Mouse (Mus musculus): ENCODE measurements around the gene A630001G21Rik.

Gene A630001G21Rik

DNA sequence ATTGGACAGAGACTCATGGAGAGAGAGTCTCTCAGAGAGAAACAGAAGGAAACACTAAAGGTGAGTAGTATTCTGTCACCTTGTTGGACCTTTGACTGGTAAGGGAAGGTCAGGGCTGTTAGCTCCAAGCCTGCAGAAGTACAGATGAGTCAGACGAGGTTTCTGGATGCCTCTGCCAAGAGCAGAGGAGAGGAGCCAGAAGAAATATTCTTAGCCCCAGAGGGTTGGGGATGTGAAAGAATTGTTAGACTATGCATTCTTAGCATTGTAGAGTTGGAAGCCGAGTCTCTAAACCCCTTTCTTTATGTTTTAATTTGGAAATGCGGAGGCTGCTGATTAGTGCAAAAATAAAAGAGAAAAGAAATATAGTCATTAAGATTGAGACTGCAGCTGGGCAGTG, 6.5 kb downstream of the A630001G21Rik start:
- DNase-seq (ENCODE audit: low spot score in 2 of 2): no peak

DNA sequence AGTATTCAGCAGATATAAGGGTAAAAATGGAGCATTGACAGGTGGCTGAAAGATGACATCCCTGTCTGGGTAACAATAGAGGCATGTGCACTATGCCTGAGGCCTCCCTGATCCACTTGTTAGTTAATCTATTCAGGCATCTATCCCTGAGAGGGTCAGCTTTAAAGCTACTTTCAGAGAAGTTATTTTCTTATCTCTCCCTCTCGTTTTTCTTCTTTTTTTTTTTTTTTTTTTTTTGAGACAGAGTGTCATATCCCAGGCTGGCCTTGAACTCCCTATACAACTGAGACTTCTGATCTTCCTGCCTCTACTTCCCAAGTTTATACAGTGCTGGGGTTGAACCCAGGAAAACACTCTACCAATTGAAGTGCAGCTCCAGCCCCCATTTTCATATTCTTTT, 10.7 kb downstream of the A630001G21Rik start:
- DNase-seq (ENCODE audit: low spot score in 2 of 2): no peak

GRCm38 (mm10) chr1:85766120-85766519, 12.3 kb downstream of the A630001G21Rik start:
- no peak for DNase-seq (ENCODE audit: low spot score in 2 of 2)

DNA sequence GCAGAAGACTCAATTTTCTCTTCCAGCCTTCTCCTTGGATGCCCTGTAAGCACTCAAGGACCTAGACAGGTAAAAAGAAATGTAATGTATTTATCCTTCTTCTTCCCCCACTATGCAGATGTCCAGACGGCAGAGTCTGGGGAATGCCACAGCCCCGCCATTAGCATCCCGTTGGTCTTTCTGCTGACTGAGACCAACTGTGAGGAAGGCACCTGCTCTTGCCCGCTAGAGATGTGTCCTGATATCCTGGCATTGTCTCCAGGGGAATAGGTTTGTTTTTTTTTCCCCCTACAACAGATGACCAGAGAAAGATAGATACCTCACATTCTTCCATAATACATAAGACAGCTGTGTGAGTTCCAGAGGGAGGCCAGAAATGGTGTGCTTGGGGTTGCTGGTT, 14.2 kb downstream of the A630001G21Rik start:
- DNase-seq (ENCODE audit: low spot score in 2 of 2): no peak

- no peak for DNase-seq (ENCODE audit: low spot score in 2 of 2)
Observed at GRCm38 (mm10) chr1:85763386-85763785, 15.1 kb downstream of the A630001G21Rik start.

- DNase-seq (ENCODE audit: low spot score in 2 of 2): peak; percentile 43 to 56
Observed at GRCm38 (mm10) chr1:85761665-85762064, 16.8 kb downstream of the A630001G21Rik start.

- DNase-seq (ENCODE audit: low spot score in 2 of 2): no peak
Observed at GRCm38 (mm10) chr1:85758969-85759293, 19.5 kb downstream of the A630001G21Rik start.

DNA sequence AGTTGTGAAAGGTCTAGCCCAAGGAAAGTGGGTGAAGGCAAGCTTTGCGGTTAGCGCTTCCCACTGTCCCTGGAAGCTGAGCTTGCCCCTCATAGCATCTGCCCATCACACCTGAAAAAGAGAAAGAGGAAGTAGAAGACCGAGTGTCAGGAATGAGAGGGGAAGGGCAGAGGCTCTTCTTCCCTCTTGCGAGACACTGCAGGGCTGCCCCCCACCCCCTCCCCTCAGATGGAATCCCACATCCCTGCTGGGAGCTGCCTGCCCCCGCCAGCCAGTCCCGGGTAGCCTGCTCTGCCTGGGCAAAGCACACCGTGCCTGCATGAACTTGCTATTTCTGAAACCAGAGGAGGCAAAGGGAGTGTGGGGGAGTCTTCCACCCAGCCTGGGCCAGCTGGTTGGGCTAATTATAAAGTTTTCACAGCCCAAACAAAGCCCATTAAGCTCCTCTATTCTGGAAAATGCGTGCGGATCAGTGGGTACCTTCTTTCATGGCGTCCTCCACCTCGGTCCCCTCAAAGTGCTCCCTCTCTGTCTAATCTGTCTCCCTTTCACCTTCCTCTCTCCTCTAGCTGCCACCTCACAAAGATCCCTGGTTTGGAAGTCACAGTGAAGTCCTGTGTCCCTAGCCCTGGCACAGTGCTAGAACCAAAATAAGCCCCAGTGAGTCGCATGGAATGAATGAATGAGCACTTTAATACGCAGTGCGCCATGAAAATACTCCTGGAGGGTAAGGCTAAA, 20.0 kb downstream of the A630001G21Rik start:
- DNase-seq (ENCODE audit: low spot score in 2 of 2): no peak

- no peak for DNase-seq (ENCODE audit: low spot score in 2 of 2)
Observed at GRCm38 (mm10) chr1:85757531-85758230, 20.8 kb downstream of the A630001G21Rik start.

- no peak for DNase-seq (ENCODE audit: low spot score in 2 of 2)
Observed at GRCm38 (mm10) chr1:85751932-85752680, 26.3 kb downstream of the A630001G21Rik start.

DNA sequence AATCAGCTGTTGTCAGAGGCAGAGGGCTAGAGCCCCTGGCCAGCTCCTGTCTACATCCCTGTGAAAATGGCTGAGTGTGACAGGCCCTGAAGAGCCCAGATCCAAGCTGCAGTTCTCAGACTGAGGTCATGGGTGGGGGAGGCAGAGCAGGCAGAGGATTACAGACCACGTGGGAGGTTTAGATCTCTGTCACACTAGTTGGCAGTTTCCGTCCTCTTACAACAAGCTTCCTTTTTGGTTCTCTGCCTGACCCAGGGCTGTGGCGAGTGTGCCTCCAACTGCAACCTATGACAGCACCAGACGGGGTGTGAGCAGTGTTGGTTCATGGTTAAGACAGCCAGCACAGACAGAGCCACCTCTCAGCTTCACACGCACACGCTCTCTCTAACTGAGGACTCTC, 26.9 kb downstream of the A630001G21Rik start:
- DNase-seq (ENCODE audit: low spot score in 2 of 2): peak; percentile 74

GRCm38 (mm10) chr1:85750650-85751049, 27.8 kb downstream of the A630001G21Rik start:
- no peak for DNase-seq (ENCODE audit: low spot score in 2 of 2)

- DNase-seq (ENCODE audit: low spot score in 2 of 2): no peak
Observed at GRCm38 (mm10) chr1:85749829-85750228, 28.6 kb downstream of the A630001G21Rik start.

GRCm38 (mm10) chr1:85746511-85746910, 31.9 kb downstream of the A630001G21Rik start:
- DNase-seq (ENCODE audit: low spot score in 2 of 2): no peak

GRCm38 (mm10) chr1:85744539-85744938, 33.9 kb downstream of the A630001G21Rik start:
- DNase-seq (ENCODE audit: low spot score in 2 of 2): no peak

- DNase-seq (ENCODE audit: low spot score in 2 of 2): no peak
Observed at GRCm38 (mm10) chr1:85742916-85743505, 35.4 kb downstream of the A630001G21Rik start.

- no peak for DNase-seq (ENCODE audit: low spot score in 2 of 2)
Observed at GRCm38 (mm10) chr1:85742333-85742732, 36.1 kb downstream of the A630001G21Rik start.

- DNase-seq (ENCODE audit: low spot score in 2 of 2): no peak
Observed at GRCm38 (mm10) chr1:85740923-85741322, 37.5 kb downstream of the A630001G21Rik start.

GRCm38 (mm10) chr1:85739819-85740218, 38.6 kb downstream of the A630001G21Rik start:
- peak in 1 of 2 experiments; percentile 24 for DNase-seq (ENCODE audit: low spot score in 2 of 2)

DNA sequence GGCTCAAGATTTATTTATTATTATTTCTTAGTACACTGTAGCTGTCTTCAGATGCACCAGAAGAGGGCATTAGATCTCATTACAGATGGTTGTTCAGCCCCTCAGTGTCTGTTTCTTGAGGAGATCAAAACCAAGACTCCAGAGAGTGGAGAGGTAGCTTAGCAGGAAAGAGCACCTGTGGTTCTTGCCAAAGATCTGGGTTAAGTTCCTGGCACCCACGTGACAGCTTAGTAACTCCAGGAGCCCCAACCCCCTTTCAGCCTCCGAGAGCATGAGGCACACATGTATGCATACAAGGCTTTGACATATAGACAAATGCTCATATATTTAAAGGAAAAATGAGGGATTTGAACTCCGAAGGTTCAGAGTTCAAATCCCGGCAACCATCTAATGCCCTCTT, 39.4 kb downstream of the A630001G21Rik start:
- no peak for DNase-seq (ENCODE audit: low spot score in 2 of 2)

- DNase-seq (ENCODE audit: low spot score in 2 of 2): peak; percentile 83 to 89
Observed at GRCm38 (mm10) chr1:85736355-85737184, 41.9 kb downstream of the A630001G21Rik start.

Data from spleen, postnatal 36 days (tissue).